Mouse (Mus musculus): Measurements from ENCODE around the gene Suclg1. TPM values are rescaled to one million over a fixed set of nuclear protein-coding genes. Genes with fewer than 3 reads are reported as not detected.
A peak's percentile ranks its signal among the peaks of the same experiment; 100 is the strongest.

Gene Suclg1
- total RNA-seq, 2 experiments from 2014 or later = 355 to 426 TPM

GRCm38 (mm10) chr6:73308685-73309520 is 60.7 kb downstream of the Suclg1 start:
- intact Hi-C loops (cut with DNase I; ENCODE audit: low total_unique reads) = no loop called here
- no peak for DNase-seq

DNA sequence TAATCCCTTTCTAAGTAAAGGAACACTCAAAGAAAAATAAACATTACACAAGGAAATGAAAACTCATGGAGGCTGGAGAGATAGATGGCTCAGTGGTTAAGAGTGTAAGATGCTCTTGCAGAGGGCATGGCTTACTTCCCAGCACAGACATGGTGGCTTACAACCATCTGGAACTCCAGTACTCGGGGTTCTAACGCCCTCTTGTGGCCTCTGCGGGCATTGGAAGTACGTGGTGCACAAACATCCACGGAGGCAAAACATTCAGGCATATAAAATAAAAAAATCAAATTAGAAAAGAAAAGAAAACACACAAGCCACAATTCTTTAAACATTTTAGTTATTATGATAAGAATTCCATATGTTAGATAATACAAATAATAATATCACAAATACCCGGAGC is 63.2 kb downstream of the Suclg1 start:
- intact Hi-C loops (cut with DNase I; ENCODE audit: low total_unique reads) = no loop called here
- DNase-seq = no peak

DNA sequence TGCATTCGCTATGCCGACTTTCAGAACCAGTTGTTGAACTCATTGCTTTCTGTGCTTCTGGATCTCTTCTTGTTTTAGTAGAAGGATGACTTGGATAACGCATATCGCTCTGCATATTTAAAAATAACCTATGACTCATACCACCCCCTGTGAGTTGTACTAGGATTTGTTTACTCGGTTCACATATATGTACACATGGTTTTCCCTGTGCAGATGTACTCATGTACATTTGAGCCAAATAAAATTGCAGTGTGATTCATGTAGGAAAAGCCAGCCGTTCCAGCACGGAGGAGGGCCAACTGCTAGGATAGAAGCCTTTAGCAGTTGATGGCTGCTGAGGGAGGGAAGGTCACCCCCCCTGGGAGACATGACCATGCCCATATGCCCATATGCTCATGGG is 63.6 kb downstream of the Suclg1 start:
- DNase-seq = no peak
- intact Hi-C loops (cut with DNase I; ENCODE audit: low total_unique reads) = no loop called here

- intact Hi-C loops (cut with DNase I; ENCODE audit: low total_unique reads) = no loop called here
- DNase-seq = peak; percentile 69
Measured at GRCm38 (mm10) chr6:73314923-73315603, 66.9 kb downstream of the Suclg1 start.

DNA sequence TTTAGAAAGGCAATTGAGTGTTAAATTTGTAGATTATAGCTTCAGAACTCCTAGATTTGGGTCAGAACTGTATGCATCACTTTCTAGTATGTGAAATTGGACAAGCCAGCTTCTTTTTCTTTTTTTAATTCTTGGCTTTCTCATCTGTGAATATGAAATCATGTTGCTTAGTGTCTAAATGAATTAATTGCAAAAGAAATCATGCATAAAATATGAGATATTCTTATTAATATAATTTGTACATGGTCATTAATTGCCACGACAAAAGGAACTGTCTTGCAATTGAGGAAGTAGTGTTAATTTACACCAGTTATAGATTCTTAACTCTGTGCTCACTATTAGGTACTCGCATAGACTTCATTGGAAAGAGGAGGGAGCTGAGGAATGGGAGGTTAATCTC is 74.1 kb downstream of the Suclg1 start:
- DNase-seq = no peak
- intact Hi-C loops (cut with DNase I; ENCODE audit: low total_unique reads) = no loop called here

Other genes with a start within 250 kb of the Suclg1 start
- under 1 TPM; 0.04 to 0.06 TPM for gene Dnah6, start 26.7 kb upstream of the Suclg1 start, total RNA-seq (2021)
- gene 4931417E11Rik, start 221.3 kb downstream of the Suclg1 start, total RNA-seq (2021) = not detected

All from gastrocnemius, postnatal 14 days (tissue).